Mouse (Mus musculus): Measurements from ENCODE around the gene Xylb. TPM values are rescaled to one million over a fixed set of nuclear protein-coding genes. Genes with fewer than 3 reads are reported as not detected.

Gene Xylb
- polyA plus RNA-seq, 1 experiment, result 1.4 TPM

GRCm38 (mm10) chr9:119401801-119402214, 44.6 kb downstream of the Xylb start, which contains the start of gene Acvr2b:
TSS of gene Acvr2b (plus strand) at chr9:119402118.
- DNase-seq (ENCODE audit: low spot score), result peak; percentile 78

GRCm38 (mm10) chr9:119402253-119403235, 45.4 kb downstream of the Xylb start:
- DNase-seq (ENCODE audit: low spot score), result peak; percentile 54

- DNase-seq (ENCODE audit: low spot score), result no peak
These were observed 46.1 kb downstream of the Xylb start for GRCm38 (mm10) chr9:119403236-119403641.

GRCm38 (mm10) chr9:119404090-119404489, 46.9 kb downstream of the Xylb start:
- no peak for DNase-seq (ENCODE audit: low spot score)

GRCm38 (mm10) chr9:119407884-119408283, 50.7 kb downstream of the Xylb start:
- no peak for DNase-seq (ENCODE audit: low spot score)

GRCm38 (mm10) chr9:119408898-119409664, 51.9 kb downstream of the Xylb start:
- DNase-seq (ENCODE audit: low spot score), result no peak

- no peak for DNase-seq (ENCODE audit: low spot score)
These were observed 52.7 kb downstream of the Xylb start for GRCm38 (mm10) chr9:119409864-119410263.

GRCm38 (mm10) chr9:119418025-119418424, 60.8 kb downstream of the Xylb start:
- no peak for DNase-seq (ENCODE audit: low spot score)

- no peak for DNase-seq (ENCODE audit: low spot score)
These were observed 62.8 kb downstream of the Xylb start for GRCm38 (mm10) chr9:119419852-119420438.

- DNase-seq (ENCODE audit: low spot score), result no peak
These were observed 68.2 kb downstream of the Xylb start for GRCm38 (mm10) chr9:119425217-119425975.

- DNase-seq (ENCODE audit: low spot score), result no peak
These were observed 68.8 kb downstream of the Xylb start for GRCm38 (mm10) chr9:119425976-119426415.

GRCm38 (mm10) chr9:119426483-119426882, 69.3 kb downstream of the Xylb start:
- DNase-seq (ENCODE audit: low spot score), result no peak

- peak; percentile 52 for DNase-seq (ENCODE audit: low spot score)
These were observed 73.1 kb downstream of the Xylb start for GRCm38 (mm10) chr9:119430311-119430710.

- no peak for DNase-seq (ENCODE audit: low spot score)
These were observed 78.7 kb downstream of the Xylb start for GRCm38 (mm10) chr9:119435855-119436254.

- no peak for DNase-seq (ENCODE audit: low spot score)
These were observed 80.9 kb downstream of the Xylb start for GRCm38 (mm10) chr9:119438065-119438464.

GRCm38 (mm10) chr9:119438498-119439000, 81.4 kb downstream of the Xylb start:
- DNase-seq (ENCODE audit: low spot score), result no peak

Other genes with a start within 250 kb of the Xylb start
- gene Acaa1b, start 200.3 kb upstream of the Xylb start, polyA plus RNA-seq (2012; rRNA removed), result 206 and 222 TPM in 2 replicates
- 0.03 and 0.07 TPM in 2 replicates for gene Gm47289, start 198.2 kb upstream of the Xylb start, polyA plus RNA-seq (2012; rRNA removed)
- 0.04 and 0.07 TPM in 2 replicates for gene Slc22a13, start 148.3 kb upstream of the Xylb start, polyA plus RNA-seq (2012; rRNA removed)
- 37.3 and 38.1 TPM in 2 replicates for gene Oxsr1, start 35.0 kb upstream of the Xylb start, polyA plus RNA-seq (2012; rRNA removed)
- 144 and 173 TPM in 2 replicates for gene Acaa1a, start 17.7 kb upstream of the Xylb start, polyA plus RNA-seq (2012; rRNA removed)
- 19.4 and 22.4 TPM in 2 replicates for gene Myd88, start 16.0 kb upstream of the Xylb start, polyA plus RNA-seq (2012; rRNA removed)
- 0.16 and 0.40 TPM in 2 replicates for gene Slc22a14, start 8.2 kb downstream of the Xylb start, polyA plus RNA-seq (2012; rRNA removed)
- gene Acvr2b, start 44.7 kb downstream of the Xylb start, polyA plus RNA-seq (2012; rRNA removed), result 2.3 and 3.7 TPM in 2 replicates
- gene Exog, start 87.6 kb downstream of the Xylb start, polyA plus RNA-seq (2012; rRNA removed), result 4.8 and 5.7 TPM in 2 replicates
- 0.23 and 0.38 TPM in 2 replicates for gene Scn5a, start 221.6 kb downstream of the Xylb start, polyA plus RNA-seq (2012; rRNA removed)

Data from urinary bladder, adult 2 months (tissue).